Mouse (Mus musculus): ENCODE measurements around the gene Cstf1.

The Cstf1 gene

DNA sequence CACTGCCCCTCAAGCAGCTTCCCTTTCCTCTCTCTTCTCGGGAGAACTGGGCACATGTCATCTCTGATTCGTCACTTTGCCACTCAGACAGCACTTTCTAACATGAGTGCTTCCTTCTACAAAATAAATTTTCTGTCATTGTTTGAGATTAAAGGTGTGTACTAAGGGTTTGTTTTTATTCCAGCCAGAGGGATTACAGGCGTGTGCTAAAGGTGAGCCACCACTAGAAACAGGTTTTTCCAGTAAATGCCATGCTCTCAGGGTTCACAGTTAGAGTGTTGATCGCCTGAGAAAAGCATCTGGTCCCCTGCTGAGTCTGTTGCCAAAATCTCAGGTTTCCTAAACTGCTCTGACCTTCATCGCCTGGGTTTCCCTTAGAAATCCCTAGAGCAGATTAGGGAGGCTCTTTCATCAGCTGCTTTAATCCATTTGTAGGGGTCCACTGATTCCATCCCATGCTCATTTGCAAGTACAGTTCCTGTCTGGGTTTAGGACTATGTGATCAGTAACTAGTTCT is 6.6 kb downstream of the Cstf1 start:
- DNase-seq (ENCODE audit: low spot score in 2 of 2), result no peak

DNA sequence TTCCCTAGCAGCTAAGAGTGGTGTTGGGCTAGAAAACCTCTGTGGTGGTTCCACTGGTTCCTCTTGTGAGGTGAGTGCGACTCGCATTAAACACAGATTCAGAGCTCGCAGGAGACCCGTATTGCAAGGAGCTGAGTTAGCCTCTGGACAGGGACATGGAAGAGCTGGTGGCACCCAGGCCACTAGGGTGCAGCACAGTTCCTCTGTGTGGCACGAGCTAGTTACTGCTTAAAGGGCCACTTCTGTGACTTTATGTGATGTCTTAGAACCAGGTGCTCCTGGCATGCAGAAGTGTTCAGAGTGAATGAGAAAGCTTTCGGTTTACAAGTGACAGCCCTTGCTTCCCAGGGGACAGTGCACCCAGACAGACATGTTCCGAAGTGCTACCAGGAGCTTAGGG is 7.9 kb downstream of the Cstf1 start:
- DNase-seq (ENCODE audit: low spot score in 2 of 2), result peak; percentile 22 to 31

DNA sequence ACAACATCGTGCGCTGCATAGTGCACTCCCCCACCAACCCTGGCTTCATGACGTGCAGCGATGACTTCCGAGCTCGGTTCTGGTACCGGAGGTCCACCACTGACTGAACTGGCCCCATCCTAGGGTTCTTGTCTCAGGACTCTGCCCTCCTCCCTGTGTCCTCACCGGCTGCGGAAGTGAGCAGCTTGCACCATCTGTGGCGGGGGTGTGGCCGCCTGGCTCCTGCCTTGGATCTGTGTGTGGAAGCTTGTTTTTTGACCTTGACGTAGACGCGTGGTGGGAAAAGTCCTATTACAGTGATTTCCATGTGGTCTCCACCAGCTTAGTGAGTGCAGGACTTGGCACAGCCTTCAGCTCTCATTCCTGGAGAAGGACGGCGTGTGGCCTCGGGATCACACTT is 10.0 kb downstream of the Cstf1 start:
- no peak for DNase-seq (ENCODE audit: low spot score in 2 of 2)

DNA sequence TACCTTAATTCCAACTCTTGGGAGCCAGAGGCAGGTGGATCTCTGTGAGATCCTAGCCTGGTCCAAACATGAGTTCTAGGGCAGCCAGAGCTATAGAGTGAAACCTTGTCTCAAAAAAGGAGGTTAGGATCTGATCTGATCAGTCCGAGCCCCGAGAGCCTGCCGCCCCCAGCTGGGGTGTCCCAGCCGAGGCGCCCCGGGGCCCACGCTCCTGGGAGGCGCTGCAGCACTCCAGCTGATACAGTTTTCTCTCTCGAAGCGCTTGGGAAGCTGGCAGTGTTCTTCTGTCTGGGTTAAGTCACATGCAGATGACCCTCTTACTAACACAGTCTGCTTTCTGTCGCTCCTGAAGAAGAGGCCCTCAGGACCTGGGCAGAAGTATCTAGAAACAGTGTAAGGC is 10.9 kb downstream of the Cstf1 start:
- no peak for DNase-seq (ENCODE audit: low spot score in 2 of 2)

DNA sequence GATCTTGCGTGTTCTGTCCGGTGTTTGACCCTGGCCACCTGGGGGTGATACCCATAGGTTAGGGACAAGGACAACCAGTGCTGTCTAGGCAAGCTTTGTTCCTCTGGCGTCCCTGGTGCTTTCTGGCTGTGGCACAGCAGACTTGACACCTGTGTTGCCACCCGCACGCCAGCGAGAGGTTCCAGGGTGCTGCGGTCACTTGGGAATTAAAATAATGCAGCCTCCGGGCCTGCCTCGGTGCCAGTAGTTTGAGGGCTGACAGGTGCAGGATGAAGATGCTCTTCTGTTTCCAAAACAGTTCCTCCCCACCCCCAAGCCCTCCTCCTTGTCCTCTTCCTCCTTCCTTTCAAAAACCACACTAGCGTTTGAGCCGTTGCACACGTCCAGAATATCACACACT is 11.4 kb downstream of the Cstf1 start:
- no peak for DNase-seq (ENCODE audit: low spot score in 2 of 2)

DNA sequence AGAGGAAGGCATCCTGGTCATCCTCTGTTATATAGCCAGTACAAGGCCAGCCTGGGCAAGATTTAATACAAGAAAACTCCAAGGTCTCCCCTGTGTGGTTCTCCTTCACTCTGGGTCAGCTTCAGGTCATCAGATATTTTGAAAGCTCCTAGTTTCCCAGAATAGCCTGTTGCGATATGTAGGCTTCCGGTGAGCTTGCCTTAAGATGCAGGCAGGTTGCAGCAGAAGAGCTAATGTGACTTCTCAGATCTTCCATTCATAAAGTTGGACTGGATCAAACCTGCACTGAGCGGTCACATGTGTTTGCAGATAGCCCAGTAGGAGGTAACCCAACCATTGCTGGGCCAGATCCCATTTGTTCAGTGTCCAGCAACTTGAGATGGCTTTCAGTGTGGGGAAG is 14.2 kb downstream of the Cstf1 start:
- no peak for DNase-seq (ENCODE audit: low spot score in 2 of 2)

DNA sequence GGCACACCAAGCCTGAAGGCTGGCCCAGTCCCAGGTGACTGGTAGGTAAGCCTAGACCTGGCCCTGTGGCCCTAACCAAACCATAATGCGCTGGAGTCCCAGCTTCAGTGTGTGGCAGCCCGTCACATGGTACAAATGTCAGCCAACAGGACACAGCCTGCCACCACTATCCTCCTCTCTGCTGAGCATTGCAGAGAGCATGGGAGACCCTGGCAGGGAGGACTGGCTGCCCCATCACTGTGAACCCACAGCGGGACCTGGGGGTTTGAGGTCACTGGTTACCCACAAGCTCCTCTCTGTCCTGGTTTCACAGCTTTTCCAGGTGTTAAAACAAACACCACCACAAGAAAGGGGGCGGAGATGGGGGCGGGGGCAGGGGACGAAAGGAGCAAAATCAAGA is 19.9 kb downstream of the Cstf1 start:
- DNase-seq (ENCODE audit: low spot score in 2 of 2), result no peak

DNA sequence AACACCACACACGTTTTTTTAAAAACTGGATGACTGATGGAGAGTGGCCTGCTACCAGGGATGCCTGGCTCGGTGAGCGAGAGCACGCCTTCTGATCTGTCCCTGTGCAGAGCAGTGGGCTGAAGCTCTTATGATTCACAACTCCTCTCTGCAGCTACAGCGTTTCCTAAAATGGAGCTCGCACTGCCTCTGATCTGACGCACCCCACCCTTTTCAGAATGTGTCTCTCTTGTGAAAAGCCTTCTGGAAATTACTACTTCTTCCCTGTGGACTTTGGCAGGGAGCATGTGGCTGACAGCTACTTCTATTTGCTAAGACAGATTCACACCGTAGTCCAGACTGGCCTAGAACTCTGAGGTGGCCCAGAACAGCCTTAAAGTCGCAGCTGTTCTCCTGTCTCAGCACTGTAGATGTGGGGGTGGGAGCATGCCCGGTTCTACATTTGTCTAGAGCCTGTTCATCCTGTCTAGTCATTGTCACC is 21.6 kb downstream of the Cstf1 start:
- peak; percentile 67 to 81 for DNase-seq (ENCODE audit: low spot score in 2 of 2)

DNA sequence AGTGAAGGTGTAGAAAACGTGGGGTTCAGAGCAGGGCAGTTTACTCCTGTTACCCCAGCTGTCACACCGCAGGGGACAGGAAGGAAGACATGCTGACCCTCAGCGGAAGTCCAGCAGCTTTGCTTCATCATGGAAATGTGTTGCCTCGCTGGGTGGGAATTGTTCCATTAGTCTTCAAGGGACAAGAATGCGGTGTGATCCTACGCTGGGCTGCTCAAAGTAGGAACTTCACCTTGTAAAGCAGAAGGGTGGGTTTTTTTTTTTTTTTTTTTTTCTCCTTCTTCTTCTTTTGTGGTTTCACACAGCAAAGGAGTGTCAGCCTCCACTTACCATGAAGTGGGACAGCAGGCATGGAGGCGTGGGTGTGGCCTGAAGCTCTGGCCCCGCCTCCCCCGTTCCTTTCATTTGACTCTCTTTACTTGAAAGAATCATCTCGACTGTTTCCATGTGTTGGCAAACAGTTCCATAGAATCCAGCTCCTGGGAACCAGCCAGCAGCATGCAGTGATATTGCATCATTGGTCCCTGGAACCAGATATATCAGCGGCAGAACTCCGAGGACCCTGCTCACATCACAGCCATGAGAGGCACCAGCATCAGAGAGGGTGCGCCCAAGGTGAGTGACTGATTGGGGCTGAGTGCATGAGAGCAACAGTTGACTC is 23.0 kb downstream of the Cstf1 start, which contains the start of gene Cass4:
Gene Cass4 (plus strand): TSS at position 404 of the 661 bp plus-strand sequence.
- no peak for DNase-seq (ENCODE audit: low spot score in 2 of 2)

DNA sequence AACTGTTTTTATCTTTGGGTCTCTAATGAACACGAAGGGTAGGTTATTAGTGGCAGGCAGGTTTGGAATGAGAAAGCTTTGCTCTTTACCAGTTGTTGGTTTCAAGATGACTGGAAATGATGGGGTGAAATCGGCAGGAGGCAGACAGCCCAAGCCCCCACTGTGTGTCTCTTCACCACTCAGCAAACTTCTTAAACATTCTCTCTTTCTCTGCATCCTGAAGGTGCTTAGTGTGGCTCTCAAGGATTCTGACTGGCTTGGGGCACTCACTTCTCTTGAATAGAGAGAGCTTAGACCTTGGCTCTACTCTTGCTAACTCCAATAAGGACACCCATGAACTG is 23.5 kb downstream of the Cstf1 start:
- DNase-seq (ENCODE audit: low spot score in 2 of 2), result no peak

DNA sequence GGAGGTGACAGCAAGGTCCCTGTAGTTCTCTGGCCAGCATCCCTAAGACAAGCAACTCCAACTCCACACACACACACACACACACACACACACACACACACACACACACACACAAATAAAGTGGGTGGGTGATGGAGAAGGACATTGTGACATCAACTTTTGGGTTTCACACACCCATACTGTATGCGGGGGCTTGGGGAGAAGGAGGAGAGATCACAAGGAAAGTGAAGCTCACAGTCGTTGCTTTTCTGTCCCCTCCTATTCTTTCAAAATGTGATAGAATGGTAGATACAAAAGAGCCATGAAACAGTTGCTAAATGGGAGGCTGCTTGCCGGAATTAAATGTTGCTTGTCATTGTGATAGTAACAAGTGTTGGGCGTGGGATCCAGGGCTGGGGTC is 24.2 kb downstream of the Cstf1 start:
- no peak for DNase-seq (ENCODE audit: low spot score in 2 of 2)

DNA sequence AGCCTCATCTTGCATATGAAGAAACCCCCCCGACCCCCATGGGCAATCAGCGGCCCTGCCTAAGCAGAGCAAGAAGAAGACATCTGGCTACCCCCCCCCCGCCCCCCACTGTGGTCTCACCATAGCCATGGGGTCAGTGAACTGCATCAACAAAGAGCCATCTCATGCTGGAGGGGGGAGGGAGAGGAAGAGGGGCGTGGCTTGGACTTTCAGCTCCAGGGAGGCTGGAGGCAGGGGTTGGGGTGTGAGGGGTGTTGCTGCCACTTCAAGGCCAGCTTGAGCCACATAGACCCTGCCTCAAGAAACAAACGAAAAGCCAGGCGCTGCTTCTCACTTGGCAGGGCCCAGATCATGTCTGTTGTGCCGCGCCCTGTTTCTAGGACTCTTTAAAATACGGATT is 25.5 kb downstream of the Cstf1 start:
- DNase-seq (ENCODE audit: low spot score in 2 of 2), result no peak

DNA sequence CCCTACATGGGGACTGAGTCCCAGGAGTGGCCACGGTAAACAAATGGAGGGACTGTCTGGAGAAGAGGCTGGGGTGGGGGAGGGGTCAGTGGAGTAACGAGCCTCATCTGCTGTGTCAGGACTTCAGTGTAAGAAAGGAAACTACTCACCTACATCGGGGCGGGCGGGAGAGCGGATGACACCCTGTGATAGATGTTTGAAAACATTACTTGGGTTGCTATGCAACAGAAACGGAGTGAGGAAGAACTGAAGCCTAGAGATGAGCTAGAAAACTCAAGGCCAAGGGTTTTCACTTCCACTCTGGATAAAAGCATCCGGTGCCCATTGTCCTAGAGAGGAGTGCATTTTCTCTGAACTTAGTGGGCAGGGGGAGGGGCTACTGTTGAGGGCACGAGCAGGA is 29.4 kb downstream of the Cstf1 start:
- DNase-seq (ENCODE audit: low spot score in 2 of 2), result no peak

DNA sequence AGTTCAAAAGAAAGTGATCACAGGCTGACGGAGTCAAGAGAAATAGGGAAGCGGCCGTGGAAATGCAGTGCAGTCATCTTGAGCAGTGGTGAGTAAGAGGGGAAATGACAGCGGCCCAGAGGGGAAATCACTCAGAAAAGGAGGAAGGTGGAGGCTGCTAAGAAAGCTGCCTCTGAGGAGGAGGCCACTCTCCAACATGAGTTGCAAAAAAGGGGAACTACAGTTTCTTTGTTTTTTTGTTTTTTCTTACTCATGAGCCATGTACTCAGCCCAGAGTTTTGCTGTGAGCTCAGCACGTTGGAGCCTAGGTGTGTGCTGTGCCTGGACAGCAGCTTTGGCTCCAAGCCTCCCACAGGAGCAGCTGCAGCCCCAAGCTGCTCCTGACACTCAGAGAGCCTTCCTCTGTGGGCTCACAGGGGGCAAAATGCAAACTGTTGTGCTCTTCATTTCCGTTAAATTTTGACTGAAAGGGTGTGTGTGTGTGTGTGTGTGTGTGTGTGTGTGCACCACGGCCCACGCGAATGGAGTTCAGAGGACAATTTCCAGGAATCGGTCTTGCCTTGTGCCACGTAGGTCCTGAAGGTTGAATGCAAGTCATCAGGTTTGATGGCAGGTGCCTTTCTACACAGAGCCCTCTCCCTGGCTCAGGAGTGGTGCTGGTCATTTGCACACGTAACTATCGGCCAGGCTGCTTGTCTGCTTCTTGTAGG is 30.8 kb downstream of the Cstf1 start:
- DNase-seq (ENCODE audit: low spot score in 2 of 2), result no peak

DNA sequence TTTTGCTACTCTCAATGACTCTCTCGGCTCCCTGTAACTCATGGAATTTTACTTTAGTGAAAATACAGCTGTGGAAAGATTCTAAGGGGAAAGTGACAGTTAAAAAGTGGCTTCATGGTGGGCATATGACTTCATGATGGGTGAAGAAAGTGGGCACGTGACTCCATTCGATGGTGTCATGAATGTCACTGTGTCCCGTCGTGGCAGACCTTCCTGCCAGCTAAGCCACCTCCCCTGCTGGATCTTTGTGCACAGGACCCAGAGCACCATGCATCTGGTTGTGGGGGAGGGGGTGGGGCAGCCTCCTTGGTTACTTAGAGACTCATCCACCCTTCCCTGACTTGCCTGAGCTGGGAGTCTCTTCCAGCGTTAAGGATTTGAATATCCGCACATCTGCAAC is 33.8 kb downstream of the Cstf1 start:
- no peak for DNase-seq (ENCODE audit: low spot score in 2 of 2)

DNA sequence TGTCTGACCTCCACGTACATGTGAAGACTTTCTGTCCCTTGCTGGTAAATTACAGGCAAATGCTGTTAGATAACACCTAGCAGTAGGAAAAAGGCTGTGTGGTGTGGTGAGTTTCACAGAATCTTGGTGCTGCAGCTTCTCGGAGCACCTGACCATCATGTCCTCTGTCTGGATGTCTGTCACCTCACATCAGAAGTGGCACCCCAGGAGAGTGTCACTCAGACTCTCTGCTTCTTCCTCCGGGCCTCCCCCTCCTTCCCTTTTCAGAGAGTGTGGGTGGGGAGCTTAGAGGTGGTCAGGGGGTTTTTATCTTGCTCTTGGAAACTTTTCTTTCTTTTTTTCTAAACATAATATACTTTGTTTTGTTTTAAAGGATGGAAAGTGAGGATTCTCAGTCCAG is 34.5 kb downstream of the Cstf1 start:
- DNase-seq (ENCODE audit: low spot score in 2 of 2), result no peak

DNA sequence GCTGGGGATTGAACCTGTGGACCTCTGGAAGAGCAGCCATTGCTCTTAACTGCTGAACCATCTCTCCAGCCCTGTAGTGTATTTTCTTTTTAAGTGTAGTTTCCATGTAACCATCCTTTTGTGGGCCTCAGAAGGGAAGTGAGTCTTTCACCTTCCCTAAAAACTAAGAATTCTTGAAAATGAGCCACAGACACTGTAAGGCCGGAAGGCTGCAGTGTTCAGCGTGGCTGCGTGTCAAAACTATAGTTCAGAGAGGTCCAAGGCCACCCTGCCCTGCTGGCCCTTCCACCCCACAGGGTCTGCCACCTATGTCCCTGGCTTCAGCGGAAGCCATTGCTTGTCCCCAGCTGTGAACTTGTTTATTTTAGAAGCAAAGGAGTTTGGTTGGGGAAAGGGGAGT is 35.7 kb downstream of the Cstf1 start:
- no peak for DNase-seq (ENCODE audit: low spot score in 2 of 2)

DNA sequence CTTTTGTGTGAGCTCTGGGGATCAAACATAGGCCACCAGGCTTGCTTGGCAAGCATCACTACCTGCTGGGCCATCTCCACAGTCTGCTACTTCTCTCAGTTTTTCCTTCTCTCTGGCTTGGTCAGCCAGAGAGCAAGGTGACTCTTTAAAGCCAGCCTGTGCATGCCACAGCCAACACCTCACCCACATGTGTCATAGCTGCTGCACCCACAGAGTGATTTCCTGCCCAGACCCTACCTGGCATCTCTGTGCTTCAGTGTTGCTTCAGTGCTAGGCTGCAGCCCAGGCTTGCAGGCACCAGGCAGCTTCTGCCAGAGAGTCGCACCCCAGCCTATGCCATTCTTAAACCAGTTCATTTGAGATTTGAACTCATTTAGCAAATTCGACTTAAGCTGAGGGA is 37.0 kb downstream of the Cstf1 start:
- DNase-seq (ENCODE audit: low spot score in 2 of 2), result no peak

DNA sequence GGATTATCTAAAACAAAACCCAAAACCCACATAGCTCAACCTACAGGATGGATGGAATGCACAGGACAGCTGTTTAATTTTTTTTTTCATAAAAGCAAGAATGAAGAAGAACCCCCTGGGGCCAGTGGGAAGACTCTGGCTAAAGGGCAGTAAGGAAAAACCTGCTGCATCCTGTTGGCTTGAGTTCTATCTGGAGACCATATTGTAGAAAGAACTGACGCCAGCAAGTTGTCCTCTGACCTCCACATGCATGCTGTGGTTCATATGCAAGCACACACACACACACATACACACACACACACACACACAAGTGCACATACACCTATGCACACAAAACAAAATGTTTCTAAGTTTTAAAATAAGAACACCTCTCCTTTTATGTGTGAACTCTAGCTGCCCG is 40.2 kb downstream of the Cstf1 start:
- DNase-seq (ENCODE audit: low spot score in 2 of 2), result no peak

DNA sequence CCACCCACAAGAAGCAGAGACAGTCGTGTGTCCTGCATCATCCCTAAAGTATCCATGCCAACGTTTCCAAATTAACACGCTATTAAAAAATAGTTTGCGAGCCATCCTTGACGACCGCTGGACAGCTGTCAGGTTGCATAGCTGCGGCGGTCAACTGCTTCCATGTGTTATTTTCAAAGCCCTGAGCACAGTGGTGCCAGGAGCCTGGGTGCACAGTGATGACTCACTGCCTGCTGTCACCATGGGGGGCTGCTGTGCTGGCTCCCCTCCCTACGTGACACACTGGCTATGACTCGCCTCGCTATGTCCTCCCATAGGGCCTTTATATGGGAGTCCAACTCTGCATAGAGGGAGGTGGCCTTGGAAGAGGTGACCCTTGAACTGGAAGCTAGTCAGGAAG is 40.6 kb downstream of the Cstf1 start:
- DNase-seq (ENCODE audit: low spot score in 2 of 2), result peak in 1 of 2 experiments; percentile 32

DNA sequence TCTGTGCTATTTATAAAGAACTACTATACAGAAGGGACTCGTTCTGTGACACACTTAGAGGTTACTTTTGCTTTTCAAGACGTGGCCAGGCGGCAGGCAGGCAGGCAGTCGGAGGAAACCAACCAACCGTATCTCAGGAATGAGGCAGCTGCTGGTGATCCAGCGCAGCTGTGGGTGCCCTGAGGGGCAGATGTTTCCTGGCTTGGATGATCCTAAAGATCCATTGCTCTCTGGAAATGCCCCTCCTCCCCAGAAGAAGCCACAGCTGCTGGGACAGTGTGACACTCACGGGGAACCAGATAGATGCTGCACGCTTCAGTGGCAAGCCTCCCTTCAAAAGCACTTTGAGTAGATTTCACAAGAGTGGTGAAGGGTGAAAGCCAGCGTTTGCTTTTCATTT is 42.0 kb downstream of the Cstf1 start:
- no peak for DNase-seq (ENCODE audit: low spot score in 2 of 2)

DNA sequence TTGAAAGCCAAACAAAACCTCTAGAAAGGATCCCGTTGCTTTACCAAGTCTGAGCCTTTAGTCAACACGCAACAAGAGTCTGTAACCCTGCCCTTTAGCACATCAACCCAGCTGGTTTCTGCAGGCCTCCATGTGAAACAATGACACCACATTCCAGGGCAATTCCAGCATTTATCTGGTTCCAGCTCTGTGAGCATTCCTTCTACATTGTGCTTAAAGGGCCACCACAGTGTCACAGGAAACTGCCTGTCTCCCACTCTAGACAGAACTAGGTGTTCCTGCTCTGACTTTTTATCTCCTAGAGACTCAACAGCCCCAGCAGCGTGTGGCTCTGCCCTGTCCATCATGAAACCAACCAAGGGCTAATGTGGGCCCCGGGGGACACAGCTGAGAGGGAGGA is 42.8 kb downstream of the Cstf1 start:
- no peak for DNase-seq (ENCODE audit: low spot score in 2 of 2)

DNA sequence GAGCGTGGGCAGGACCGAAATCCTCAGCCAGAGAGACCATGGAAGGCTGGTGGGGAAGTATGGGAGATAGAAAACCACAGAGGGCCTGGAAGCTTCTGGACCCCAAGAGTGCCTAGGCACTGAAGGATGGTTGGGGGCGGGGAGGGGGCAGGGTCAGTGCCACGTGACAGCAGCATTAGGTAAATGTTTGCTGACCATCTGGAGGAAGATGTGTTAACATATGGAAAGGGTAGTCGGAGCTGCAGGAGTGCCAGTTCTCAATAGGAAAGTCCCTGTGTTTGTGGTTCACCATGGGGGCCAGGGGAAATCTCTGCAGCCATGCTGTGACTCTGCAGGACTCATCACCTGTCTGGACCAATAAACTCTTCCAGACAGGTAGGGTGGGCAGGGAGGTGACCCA is 43.4 kb downstream of the Cstf1 start:
- no peak for DNase-seq (ENCODE audit: low spot score in 2 of 2)

DNA sequence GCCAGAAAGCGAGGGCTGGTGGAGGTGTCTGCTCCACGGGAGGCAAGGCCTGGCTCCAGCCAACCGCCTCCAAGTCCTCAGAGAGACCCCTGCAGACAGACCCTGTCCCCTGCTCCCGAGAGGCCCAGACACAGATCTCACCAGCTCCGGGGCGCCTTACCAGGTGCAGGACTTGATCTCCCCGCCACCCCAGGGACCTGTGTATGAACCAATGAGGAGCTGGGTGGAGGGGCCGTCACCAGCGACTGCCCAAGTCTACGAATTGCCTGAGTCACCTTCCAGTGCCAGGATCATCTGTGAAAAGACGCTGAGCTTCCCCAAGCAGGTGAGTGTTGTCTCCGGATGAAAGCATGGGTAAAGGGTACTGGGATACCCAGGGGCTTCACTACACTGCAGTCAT is 45.7 kb downstream of the Cstf1 start:
- no peak for DNase-seq (ENCODE audit: low spot score in 2 of 2)

All from right cerebral cortex, postnatal 36 days (tissue).